Mouse (Mus musculus) hindbrain, postnatal 0 days (tissue): ENCODE measurements around the gene Rps7. TPM values are rescaled to one million over a fixed set of nuclear protein-coding genes. Genes with fewer than 3 reads are reported as not detected.

Source experiments
- ATAC-seq: fragments of 200-750 bp; cut with Nextera tagmentation; 2 replicates; pipeline ENCODE4 v1.8.0; 2017; ENCODE audit warnings: mild to moderate bottlenecking, moderate TSS enrichment, moderate library complexity
- DNase-seq: peaks from one replicate; pipeline ENCODE4 v3.0.0-alpha.2; 2015; ENCODE audit warnings: low spot score
- H3K27ac ChIP-seq: fragments of 300-500 bp; sonication (generic); 2 replicates; pipeline ENCODE4 v1.5.1; 2014; ENCODE audit warnings: mild to moderate bottlenecking
- H3K27me3 ChIP-seq: fragments of 300-500 bp; sonication (generic); 2 replicates; pipeline ENCODE4 v1.6.1; 2014; ENCODE audit warnings: low read length, mixed read lengths; ENCODE audit not compliant: insufficient read depth
- H3K36me3 ChIP-seq: fragments of 300-500 bp; sonication (generic); 2 replicates; pipeline ENCODE4 v1.6.1; 2014; ENCODE audit warnings: low read length, mixed read lengths; ENCODE audit not compliant: insufficient read depth
- H3K4me1 ChIP-seq: fragments of 300-500 bp; sonication (generic); 2 replicates; pipeline ENCODE4 v1.6.1; 2014; ENCODE audit warnings: antibody characterized with exemption, low read length, mixed read lengths; ENCODE audit not compliant: insufficient read depth
- H3K4me2 ChIP-seq: fragments of 300-500 bp; sonication (generic); 2 replicates; pipeline ENCODE4 v1.6.1; 2014; ENCODE audit warnings: low read depth, mild to moderate bottlenecking, low read length, moderate library complexity, mixed read lengths
- H3K4me3 ChIP-seq: fragments of 300-500 bp; sonication (generic); 2 replicates; pipeline ENCODE4 v1.5.1; 2014; ENCODE audit warnings: low read length
- H3K9ac ChIP-seq: fragments of 300-500 bp; sonication (generic); replicated peaks from 2 replicates; pipeline ENCODE4 v1.6.1; 2014; ENCODE audit warnings: mild to moderate bottlenecking, low read length, moderate library complexity, mixed read lengths
- H3K9me3 ChIP-seq: fragments of 300-500 bp; sonication (generic); 2 replicates; pipeline ENCODE4 v1.6.1; 2016; ENCODE audit warnings: low read length, mixed read lengths
- CTCF ChIP-seq: IDR thresholded peaks from 2 replicates; pipeline ENCODE4 v1.5.1; 2016; ENCODE audit warnings: antibody characterized with exemption, control low read depth, low read depth
- WGBS: fragments of 180-500 bp; shearing (Covaris S2); extraction: QIAGEN DNeasy Blood & Tissue Kit; methylation state at CpG from one replicate; pipeline ENCODE4 v1.1.7; 2014; 5-methylcytosine and 5-hydroxymethylcytosine counted together
- microRNA-seq, 2 experiments: library from miRNA; unstranded; fragments of <30 nt; microRNA quantifications; one replicate each; pipeline ENCODE4; 2016
- polyA plus RNA-seq: library from polyadenylated mRNA; unstranded; fragments of >200 nt; fragmentation: Nextera tagmentation; extraction: Ambion mirVana; gene quantifications from 2 replicates; pipeline ENCODE4 v1.2.1, GENCODE M21; 2015
- total RNA-seq: library from RNA; depleted of rRNA; stranded (reverse); fragments of >200 nt; gene quantifications from 2 replicates; pipeline ENCODE4 v1.2.3, GENCODE M21; 2014; rRNA removed

Gene Rps7
- total and polyA plus RNA-seq, 2 experiments from 2014 or later: 533 to 609 TPM

GRCm38 (mm10) chr12:28584036-28584435 is 51.7 kb downstream of the Rps7 start:
- no peak for TF ChIP-seq CTCF
- H3K4me3 ChIP-seq: no peak overlapping the region
- H3K27me3 ChIP-seq: no peaks in the 10 kb centered on the region
- WGBS: 30% methylated on average over 3 of the region's 3 CpGs
- no peaks in the 10 kb centered on the region; the same call in 1 of the 2 replicates for H3K4me1 ChIP-seq
- no peaks in the 10 kb centered on the region for H3K9me3 ChIP-seq
- H3K27ac ChIP-seq: no peak overlapping the region
- no peak for ATAC-seq
- H3K4me2 ChIP-seq: no peak overlapping the region
- H3K9ac ChIP-seq: no peak overlapping the region
- no peak for DNase-seq
- H3K36me3 ChIP-seq: no peaks in the 10 kb centered on the region

GRCm38 (mm10) chr12:28582423-28582822 is 53.3 kb downstream of the Rps7 start, which contains the start of gene Allc:
TSS of gene Allc (minus strand) at chr12:28582523.
- no peak for TF ChIP-seq CTCF

More at GRCm38 (mm10) chr12:28582423-28582822, 53.3 kb downstream of the Rps7 start, which contains the start of gene Allc:
- DNase-seq (no peak), ATAC-seq (no peak)
- no peak within 1 kb of the TSS for H3K4me2 ChIP-seq
- no peak within 1 kb of the TSS for H3K27ac ChIP-seq
- H3K4me1 ChIP-seq: no peaks in the 10 kb centered on the region
- H3K9ac ChIP-seq: no peak within 1 kb of the TSS
- WGBS: 87% methylated on average over 8 of the region's 8 CpGs
- H3K9me3 ChIP-seq: no peaks in the 10 kb centered on the region
- no peak within 1 kb of the TSS for H3K4me3 ChIP-seq
- no peaks in the 10 kb centered on the region for H3K36me3 ChIP-seq
- no peaks in the 10 kb centered on the region for H3K27me3 ChIP-seq

Small RNAs within 50 kb of the gene (microRNA-seq; reads per million reads assigned to microRNA genes)
- 0 reads per million in 2 experiments for gene Mir6937

Other genes starting within 250 kb of the Rps7 start
- not detected in 2 replicates for gene Dcdc2c, start 83.6 kb downstream of the Rps7 start, total RNA-seq
- 0.10 TPM in 1 of 2 replicates, not detected in the other for gene Dcdc2c, start 83.6 kb downstream of the Rps7 start, polyA plus RNA-seq
- 0.11 TPM in 1 of 2 replicates, not detected in the other for gene Allc, start 53.4 kb downstream of the Rps7 start, total RNA-seq
- gene Allc, start 53.4 kb downstream of the Rps7 start, polyA plus RNA-seq: 0.24 TPM in 1 of 2 replicates, not detected in the other
- gene Colec11, start 12.6 kb downstream of the Rps7 start, total RNA-seq: 1.2 TPM in 1 of 2 replicates, not detected in the other
- 1.4 TPM in 2 replicates for gene Colec11, start 12.6 kb downstream of the Rps7 start, polyA plus RNA-seq
- gene Rnaseh1, start 13.6 kb upstream of the Rps7 start, total RNA-seq: 7.4 and 11.3 TPM in 2 replicates
- gene Rnaseh1, start 13.6 kb upstream of the Rps7 start, polyA plus RNA-seq: 12.7 and 14.8 TPM in 2 replicates
- gene Adi1, start 39.3 kb upstream of the Rps7 start, total RNA-seq: 8.5 and 11.4 TPM in 2 replicates
- 33.3 and 35.4 TPM in 2 replicates for gene Adi1, start 39.3 kb upstream of the Rps7 start, polyA plus RNA-seq
- gene Trappc12, start 114.5 kb upstream of the Rps7 start, total RNA-seq: 54.5 and 66.3 TPM in 2 replicates
- gene Trappc12, start 114.5 kb upstream of the Rps7 start, polyA plus RNA-seq: 34.1 and 34.5 TPM in 2 replicates
- 65.8 and 78.0 TPM in 2 replicates for gene Eipr1, start 115.8 kb upstream of the Rps7 start, total RNA-seq
- 54.9 and 58.4 TPM in 2 replicates for gene Eipr1, start 115.8 kb upstream of the Rps7 start, polyA plus RNA-seq